Mouse (Mus musculus) left cerebral cortex, adult 8-10 months (tissue): Measurements from ENCODE around the gene Cmpk1. TPM values are rescaled to one million over a fixed set of nuclear protein-coding genes. Genes with fewer than 3 reads are reported as not detected.

Source experiments
- DNase-seq, 2 experiments: peaks; one replicate each; pipeline ENCODE4 v3.0.0; 2022; ENCODE audit warnings: low spot score in 2 of 2
- total RNA-seq, 4 experiments: library from RNA; stranded (reverse); gene quantifications; 2 replicates each; pipeline ENCODE4 v1.2.4; 2022

Gene Cmpk1
- total RNA-seq, 4 experiments from 2014 or later = 65.7 to 72.1 (median 70.6) TPM

- no peak for DNase-seq
Measured at GRCm38 (mm10) chr4:114946416-114946815, 40.6 kb downstream of the Cmpk1 start.

GRCm38 (mm10) chr4:114945021-114945420 lies 42.0 kb downstream of the Cmpk1 start:
- no peak for DNase-seq

GRCm38 (mm10) chr4:114942583-114942982 lies 44.5 kb downstream of the Cmpk1 start:
- DNase-seq = no peak

GRCm38 (mm10) chr4:114942112-114942511 lies 44.9 kb downstream of the Cmpk1 start:
- DNase-seq = no peak

GRCm38 (mm10) chr4:114941311-114941710 lies 45.7 kb downstream of the Cmpk1 start:
- no peak for DNase-seq

- DNase-seq = no peak
Measured at GRCm38 (mm10) chr4:114938248-114938647, 48.8 kb downstream of the Cmpk1 start.

GRCm38 (mm10) chr4:114937459-114938047 lies 49.5 kb downstream of the Cmpk1 start:
- peak in 1 of 2 experiments; percentile 18 for DNase-seq

GRCm38 (mm10) chr4:114934188-114934587 lies 52.9 kb downstream of the Cmpk1 start:
- no peak for DNase-seq

GRCm38 (mm10) chr4:114932747-114933146 lies 54.3 kb downstream of the Cmpk1 start:
- no peak for DNase-seq

GRCm38 (mm10) chr4:114929155-114929554 lies 57.9 kb downstream of the Cmpk1 start:
- DNase-seq = no peak

- DNase-seq = no peak
Measured at GRCm38 (mm10) chr4:114925917-114926312, 61.1 kb downstream of the Cmpk1 start, which contains the start of gene Foxe3. TSS of gene Foxe3 (minus strand) at chr4:114926013.

- DNase-seq = no peak
Measured at GRCm38 (mm10) chr4:114924971-114925916, 61.8 kb downstream of the Cmpk1 start.

- no peak for DNase-seq
Measured at GRCm38 (mm10) chr4:114917091-114917490, 70.0 kb downstream of the Cmpk1 start.

GRCm38 (mm10) chr4:114916056-114916455 lies 71.0 kb downstream of the Cmpk1 start:
- no peak for DNase-seq

- DNase-seq = no peak
Measured at GRCm38 (mm10) chr4:114913594-114913962, 73.5 kb downstream of the Cmpk1 start.

GRCm38 (mm10) chr4:114912705-114913593 lies 74.1 kb downstream of the Cmpk1 start:
- no peak for DNase-seq

GRCm38 (mm10) chr4:114909602-114910484 lies 77.2 kb downstream of the Cmpk1 start:
- DNase-seq = no peak
